Mouse (Mus musculus) spleen, postnatal 36 days (tissue): ENCODE measurements around the gene Setd1a.
A peak's percentile ranks its signal among the peaks of the same experiment; 100 is the strongest.
"Not testable (repeated sequence)": the region's sequence is repeated elsewhere in the genome, so short reads cannot be mapped to it uniquely, and the experiment has no call there.

Source experiments
- DNase-seq, 2 experiments: peaks; one replicate each; pipeline ENCODE4 v3.0.0; 2022; ENCODE audit warnings: low spot score in 2 of 2, mixed read lengths in 1 of 2

Setd1a gene

DNA sequence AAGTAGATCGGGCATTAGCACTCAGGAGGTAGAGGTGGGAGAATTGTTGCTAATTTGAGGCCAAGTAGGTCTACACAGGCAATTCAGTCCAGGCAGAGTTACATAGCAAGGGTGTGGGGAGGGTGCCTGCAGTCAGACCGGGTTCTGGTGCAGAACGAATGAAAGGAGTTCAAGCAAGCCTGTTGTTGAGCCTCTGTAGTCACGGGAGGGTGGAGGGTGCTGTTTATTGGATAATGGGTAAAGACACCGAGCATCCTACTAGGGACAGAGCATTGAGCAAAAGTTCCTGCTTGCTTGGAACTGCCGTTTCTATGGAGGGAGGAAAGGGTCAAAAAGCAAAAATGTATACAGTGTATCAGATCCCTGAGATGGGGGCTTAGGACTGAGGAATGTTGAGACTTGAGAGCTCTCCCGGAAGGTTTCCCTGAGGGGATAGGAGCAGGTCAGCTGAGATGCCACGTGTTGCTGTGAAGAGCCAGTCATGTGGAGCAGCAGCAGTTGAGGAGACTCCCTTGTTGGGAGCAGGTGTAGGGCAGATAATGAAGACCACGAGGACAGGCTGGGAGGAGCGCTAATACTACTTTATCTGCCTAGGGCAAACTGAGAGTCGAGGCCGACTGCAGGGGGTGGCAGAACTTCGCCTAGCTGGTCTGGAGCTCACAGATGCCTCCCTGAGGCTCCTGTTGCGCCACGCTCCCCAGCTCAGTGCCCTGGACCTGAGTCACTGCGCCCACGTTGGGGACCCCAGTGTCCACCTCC is 9.4 kb upstream of the Setd1a start:
- peak; percentile 60 to 72 for DNase-seq

DNA sequence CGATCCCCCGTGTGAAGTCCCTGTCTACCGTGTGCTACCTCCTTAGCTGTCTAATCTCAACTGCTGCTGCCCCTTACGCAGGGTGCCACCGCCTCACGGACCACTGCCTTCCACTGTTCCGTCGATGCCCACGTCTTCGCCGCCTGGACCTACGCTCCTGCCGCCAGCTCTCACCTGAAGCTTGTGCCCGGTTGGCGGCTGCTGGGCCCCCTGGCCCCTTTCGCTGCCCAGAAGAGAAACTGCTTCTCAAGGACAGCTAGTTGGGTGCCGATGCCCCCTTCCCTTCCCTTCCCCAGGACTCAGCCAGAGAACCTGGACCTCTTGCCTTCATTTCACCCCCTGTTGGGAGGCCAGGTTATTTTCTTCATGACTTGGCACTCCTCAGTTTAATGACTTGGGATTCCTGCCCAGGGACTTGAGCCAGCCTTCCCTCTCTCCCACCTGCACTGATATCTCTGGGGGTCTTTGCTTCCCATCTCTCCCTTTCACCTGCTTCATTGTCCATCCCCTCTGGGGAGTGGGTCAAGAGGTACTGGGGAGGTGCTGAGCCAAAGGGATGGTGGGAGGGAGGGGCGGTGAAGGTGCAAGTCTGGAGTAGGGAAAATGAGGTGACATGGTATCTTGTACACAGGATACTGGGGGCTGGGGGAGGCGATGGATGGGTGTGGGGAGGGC is 8.7 kb upstream of the Setd1a start:
- peak in 1 of 2 experiments; percentile 15 for DNase-seq

DNA sequence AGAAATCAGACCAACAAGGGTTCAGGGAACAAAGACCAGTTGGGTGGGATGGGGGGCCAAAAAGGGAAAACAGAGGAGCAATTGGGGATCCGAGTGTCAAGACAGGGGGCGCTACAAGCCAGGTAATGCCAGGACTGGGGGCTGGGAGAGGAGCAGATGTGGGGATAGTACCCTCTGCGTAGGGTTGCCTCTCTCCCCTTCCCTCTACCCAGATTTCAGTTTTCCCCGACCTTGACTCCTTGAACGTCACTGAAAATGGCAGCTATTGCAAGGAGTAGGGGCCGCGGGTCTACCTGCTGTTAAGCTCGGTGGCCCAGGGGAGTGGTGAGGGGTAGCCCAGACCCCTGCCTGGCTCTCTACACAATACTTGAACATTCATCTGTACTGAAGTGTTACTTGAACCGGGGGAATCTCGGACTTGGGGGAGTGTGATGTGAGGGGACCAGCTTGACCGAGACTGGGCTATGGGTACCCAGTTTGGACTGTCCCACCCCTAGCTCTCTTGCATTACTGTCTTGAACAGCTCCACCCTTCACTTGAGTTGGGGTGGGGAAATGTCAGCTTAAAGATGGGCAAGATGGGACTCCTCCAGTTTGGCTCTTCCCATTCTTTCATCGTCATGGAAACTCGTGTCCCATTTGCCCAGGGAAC is 8.0 kb upstream of the Setd1a start:
- peak in 1 of 2 experiments; percentile 28 for DNase-seq

DNA sequence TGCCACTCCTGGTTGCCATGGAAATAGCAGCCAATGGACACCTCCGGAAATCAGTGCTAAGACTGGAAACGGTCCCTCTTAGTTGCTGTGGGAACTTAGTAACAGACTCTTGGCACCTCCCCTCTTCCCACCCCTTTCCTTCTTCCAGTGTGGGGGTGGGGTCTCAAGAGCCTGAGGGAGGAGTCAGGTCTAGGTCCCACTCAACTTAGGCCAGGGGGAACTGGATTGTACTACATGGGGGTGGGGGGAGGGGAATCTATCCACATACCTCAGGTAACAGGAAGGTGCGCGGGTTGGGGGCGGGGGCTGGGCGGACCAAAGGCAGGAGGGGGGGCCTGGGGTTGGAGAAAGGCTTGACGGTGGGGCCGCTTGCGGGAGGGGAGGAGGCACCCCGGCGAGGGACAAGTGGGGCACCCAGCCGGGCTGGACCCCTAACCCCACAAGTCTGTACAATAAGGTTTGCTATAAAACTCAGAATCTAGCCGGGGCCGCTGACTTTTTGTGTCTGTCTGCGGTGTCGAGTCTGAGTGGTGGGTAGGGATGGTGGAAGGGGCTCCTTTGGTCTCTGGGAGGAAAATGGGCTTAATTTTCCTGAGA is 7.4 kb upstream of the Setd1a start:
- DNase-seq = peak; percentile 64 to 76

GRCm38 (mm10) chr7:127769651-127770038 is 6.8 kb upstream of the Setd1a start, which contains the start of gene Orai3:
Gene Orai3 (plus strand): TSS chr7:127769815.
- DNase-seq = peak; percentile 90 to 91

DNA sequence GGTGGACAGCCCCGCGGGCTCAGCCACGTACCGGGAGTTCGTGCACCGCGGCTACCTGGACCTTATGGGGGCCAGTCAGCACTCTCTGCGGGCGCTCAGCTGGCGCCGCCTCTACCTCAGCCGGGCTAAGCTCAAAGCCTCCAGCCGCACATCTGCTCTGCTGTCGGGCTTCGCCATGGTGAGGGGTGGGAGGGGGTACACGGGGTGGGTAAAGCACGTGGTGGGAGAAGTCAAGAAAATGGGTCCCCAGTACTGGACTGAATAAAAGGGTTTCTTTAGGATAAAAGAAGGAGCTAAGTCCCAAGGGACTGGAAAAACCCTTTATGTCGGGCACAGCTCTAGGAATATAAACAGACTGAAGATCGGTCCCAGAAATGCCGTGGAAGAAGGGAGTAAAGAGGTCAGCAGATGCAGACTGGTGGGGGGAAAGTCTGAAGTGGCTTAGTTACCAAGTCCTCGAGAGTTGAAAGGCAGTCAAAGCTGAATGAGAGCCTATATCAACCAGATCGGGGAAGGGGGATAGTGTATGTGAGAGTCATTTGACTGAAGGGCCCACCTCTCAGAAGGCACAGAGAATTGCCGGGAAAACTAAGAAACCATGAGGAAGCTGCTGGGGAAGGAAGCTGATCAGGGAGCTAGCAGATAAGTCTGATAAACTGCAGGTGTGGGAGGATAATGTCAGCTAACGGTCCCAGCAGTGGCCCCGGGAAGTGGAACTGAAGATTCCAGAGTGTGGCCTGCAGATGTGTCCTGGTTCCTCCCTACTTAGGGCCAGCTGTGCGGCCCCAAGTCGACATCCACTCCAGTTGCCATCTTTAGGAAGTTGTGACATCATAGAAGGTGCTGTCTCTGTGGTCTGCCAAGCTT is 6.2 kb upstream of the Setd1a start:
- no peak for DNase-seq

- no peak for DNase-seq
Measured at GRCm38 (mm10) chr7:127771262-127771661, 5.2 kb upstream of the Setd1a start.

DNA sequence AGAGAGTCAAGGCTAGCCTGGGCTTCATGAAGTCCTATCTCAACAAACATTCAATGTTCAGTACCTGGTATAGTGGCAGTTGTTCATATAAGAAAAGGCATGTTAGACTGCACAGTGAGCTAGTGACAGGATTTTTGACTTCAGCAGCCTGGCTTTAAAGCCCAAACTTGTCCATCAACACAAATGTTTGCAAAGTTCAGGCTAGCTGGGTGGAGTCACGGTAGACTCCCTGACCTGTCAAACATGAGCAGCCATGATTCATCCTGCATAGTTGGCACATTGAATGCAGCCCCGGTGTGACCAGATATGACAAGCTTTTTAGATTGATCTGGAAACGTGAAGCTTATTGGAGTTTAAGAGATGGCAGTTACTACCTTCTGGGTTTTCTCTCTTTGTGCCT is 4.4 kb upstream of the Setd1a start:
- DNase-seq = no peak

DNA sequence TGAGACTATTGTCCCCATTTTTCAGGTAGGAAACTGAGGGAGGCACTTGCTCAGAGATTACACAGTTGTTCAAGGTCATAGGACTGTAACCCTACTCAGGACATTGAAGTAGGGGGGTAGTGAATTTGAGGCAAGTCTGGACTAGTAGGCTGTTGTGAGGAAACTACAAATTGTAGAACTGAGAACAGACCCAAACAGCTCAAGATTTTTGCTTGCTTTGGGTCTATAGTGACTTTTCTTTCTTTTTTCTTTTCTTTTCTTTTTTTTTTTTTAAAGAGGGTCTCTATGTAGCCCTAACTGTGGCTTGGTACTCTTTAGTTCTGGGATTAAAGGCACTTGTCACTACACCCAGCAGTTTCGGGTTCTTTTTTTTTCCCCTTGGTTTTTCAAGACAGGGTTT is 3.9 kb upstream of the Setd1a start:
- DNase-seq = no peak

- DNase-seq = peak; percentile 67 to 77
Measured at GRCm38 (mm10) chr7:127773664-127774384, 2.6 kb upstream of the Setd1a start.

- not testable (repeated sequence) for DNase-seq
Measured at GRCm38 (mm10) chr7:127775837-127776236, 633 bp upstream of the Setd1a start.

DNA sequence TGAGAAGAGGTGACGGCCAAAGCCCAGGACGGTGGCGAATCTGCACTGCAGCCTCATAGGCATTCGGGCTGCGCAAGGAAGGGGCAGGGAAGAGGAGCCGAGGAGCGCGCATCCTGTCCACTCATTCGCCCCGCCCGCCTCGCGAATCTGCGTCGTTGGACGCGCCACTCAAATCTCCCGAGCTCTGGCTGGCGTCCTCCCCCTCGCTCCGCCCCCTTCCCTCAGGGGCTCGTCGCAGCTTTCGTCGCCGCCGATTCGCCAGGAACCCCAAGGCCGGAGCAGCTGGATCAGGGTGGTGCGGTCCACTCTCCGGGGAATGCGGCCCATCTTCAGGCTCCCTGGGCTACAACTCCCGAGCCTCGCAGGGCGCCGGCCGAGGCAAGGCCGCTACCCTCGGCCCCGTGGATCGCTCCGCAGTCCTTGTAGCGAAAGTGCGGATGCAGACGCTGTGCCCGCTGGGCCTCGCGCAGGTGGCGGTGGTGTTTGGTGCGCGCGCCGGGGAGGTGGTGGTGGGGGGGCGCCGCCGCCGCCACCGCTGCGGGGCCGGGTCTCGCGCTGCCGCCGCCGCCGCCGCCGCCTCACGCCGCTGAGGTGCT is 506 bp downstream of the Setd1a start:
- DNase-seq = peak; percentile 96 to 97

GRCm38 (mm10) chr7:127777474-127778266 is 1.2 kb downstream of the Setd1a start:
- DNase-seq = peak; percentile 38 to 48

DNA sequence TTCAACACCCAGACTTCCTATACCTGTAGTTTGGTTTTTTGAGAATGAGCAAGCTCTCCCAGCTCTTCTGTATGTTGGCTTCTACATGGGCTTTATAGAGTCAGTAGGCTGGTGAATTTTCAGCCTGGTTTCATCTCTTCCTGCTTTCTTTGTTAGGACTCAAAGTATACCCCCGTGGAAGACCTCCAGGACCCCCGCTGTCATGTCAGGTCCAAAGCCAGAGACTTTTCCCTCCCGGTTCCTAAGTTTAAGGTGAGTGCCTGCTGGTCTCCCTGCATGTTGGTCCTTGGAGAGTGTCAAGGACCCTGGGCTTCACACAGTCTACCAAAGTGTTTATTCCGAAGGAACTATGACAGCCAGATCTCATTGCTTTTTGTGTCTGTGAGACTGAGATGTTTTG is 1.9 kb downstream of the Setd1a start:
- no peak for DNase-seq

DNA sequence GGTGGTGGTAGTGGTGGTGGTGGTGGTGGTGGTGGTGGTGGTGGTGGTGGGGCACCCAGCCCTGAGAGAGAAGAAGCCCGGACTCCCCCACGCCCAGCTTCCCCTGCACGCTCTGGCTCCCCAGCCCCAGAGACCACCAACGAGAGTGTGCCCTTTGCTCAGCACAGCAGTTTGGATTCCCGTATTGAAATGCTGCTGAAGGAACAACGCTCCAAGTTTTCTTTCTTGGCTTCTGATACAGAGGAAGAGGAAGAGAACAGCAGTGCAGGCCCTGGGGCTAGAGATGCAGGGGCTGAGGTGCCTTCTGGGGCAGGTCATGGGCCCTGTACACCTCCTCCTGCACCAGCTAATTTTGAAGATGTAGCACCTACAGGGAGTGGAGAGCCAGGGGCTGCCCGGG is 8.8 kb downstream of the Setd1a start, which contains the start of gene Gm49388:
Gene Gm49388 (plus strand): TSS at position 301 of the 400 bp plus-strand sequence.
- DNase-seq = no peak

GRCm38 (mm10) chr7:127797076-127797845 is 20.8 kb downstream of the Setd1a start:
- no peak for DNase-seq

- no peak for DNase-seq
Measured at GRCm38 (mm10) chr7:127798591-127798990, 22.1 kb downstream of the Setd1a start.

DNA sequence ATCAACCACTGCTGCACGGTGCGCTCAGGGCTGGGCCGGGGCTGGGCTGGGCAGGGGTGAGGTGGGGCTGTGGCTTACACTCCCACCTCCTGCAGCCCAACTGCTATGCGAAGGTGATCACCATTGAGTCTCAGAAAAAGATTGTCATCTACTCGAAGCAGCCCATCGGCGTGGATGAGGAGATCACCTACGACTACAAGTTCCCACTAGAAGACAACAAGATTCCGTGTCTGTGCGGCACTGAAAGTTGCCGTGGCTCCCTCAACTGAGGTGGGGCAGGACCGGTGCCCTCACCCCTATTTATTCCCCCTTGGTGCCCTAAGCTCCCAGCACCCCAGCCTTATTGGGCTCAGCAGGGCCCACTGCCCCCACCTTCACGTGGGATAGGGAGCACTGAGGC is 22.7 kb downstream of the Setd1a start:
- no peak for DNase-seq

GRCm38 (mm10) chr7:127799738-127800137 is 23.3 kb downstream of the Setd1a start:
- no peak for DNase-seq
